Mouse (Mus musculus) limb, embryonic 14.5 days (tissue): ENCODE measurements at regions not wholly inside any gene's neighbourhood (a gene's known extent, or its start where the extent isn't known, plus 50 kb on each side); places are given as distances from the start of the nearest gene placed in this dataset.

Experiments used
- ATAC-seq: fragments of 200-750 bp; cut with Nextera tagmentation; 2 replicates; pipeline ENCODE4 v1.8.0; 2017; ENCODE audit warnings: low read depth, moderate number of reproducible peaks, moderate TSS enrichment; ENCODE audit not compliant: low FRiP score
- DNase-seq: peaks from one replicate; pipeline ENCODE4 v3.0.0-alpha.2; 2015; ENCODE audit warnings: low spot score
- H3K27ac ChIP-seq: fragments of 300-500 bp; sonication (generic); replicated peaks from 2 replicates; pipeline ENCODE4 v1.5.1; 2014; ENCODE audit warnings: low read depth, mild to moderate bottlenecking, low read length, moderate library complexity, mixed read lengths
- H3K27me3 ChIP-seq: fragments of 300-500 bp; sonication (generic); 2 replicates; pipeline ENCODE4 v1.6.1; 2014; ENCODE audit warnings: low read length, mixed read lengths; ENCODE audit not compliant: control insufficient read depth, insufficient read depth
- H3K36me3 ChIP-seq: fragments of 300-500 bp; sonication (generic); 2 replicates; pipeline ENCODE4 v1.6.1; 2014; ENCODE audit warnings: mild to moderate bottlenecking, low read length, moderate library complexity, mixed read lengths; ENCODE audit not compliant: control insufficient read depth, insufficient read depth
- H3K4me1 ChIP-seq: fragments of 300-500 bp; sonication (generic); 2 replicates; pipeline ENCODE4 v1.6.1; 2014; ENCODE audit warnings: antibody characterized with exemption, low read length, mixed read lengths; ENCODE audit not compliant: control insufficient read depth, insufficient read depth
- H3K4me2 ChIP-seq: fragments of 300-500 bp; sonication (generic); replicated peaks from 2 replicates; pipeline ENCODE4 v1.6.1; 2014; ENCODE audit warnings: low read depth, mild to moderate bottlenecking, low read length, moderate library complexity; ENCODE audit not compliant: severe bottlenecking
- H3K4me3 ChIP-seq: fragments of 300-500 bp; sonication (generic); replicated peaks from 2 replicates; pipeline ENCODE4 v1.5.1; 2014; ENCODE audit warnings: low read length
- H3K9ac ChIP-seq: fragments of 300-500 bp; sonication (generic); 2 replicates; pipeline ENCODE4 v1.6.1; 2014; ENCODE audit warnings: mild to moderate bottlenecking, low read depth, low read length, moderate library complexity; ENCODE audit not compliant: severe bottlenecking
- H3K9me3 ChIP-seq: fragments of 300-500 bp; sonication (generic); 2 replicates; pipeline ENCODE4 v1.6.1; 2016; ENCODE audit warnings: low read length; ENCODE audit not compliant: control insufficient read depth
- POLR2A ChIP-seq: fragments of 200-500 bp; IDR thresholded peaks from 2 replicates; pipeline ENCODE4 v1.8.0; 2012; ENCODE audit warnings: inconsistent platforms, mild to moderate bottlenecking, moderate library complexity, borderline replicate concordance; ENCODE audit not compliant: insufficient read depth, insufficient read length; ENCODE audit errors: extremely low read depth
- WGBS: fragments of 180-500 bp; shearing (Covaris S2); extraction: QIAGEN DNeasy Blood & Tissue Kit; methylation state at CpG from one replicate; pipeline ENCODE4 v1.1.7; 2014; 5-methylcytosine and 5-hydroxymethylcytosine counted together

- Histone ChIP-seq H3K36me3 (no peaks in the 10 kb centered on the region), H3K4me2 (no peak overlapping the region), H3K27me3 (no peaks in the 10 kb centered on the region), H3K9ac (no peak overlapping the region), H3K4me1 (no peaks in the 10 kb centered on the region), H3K4me3 (no peak overlapping the region), H3K27ac (no peak overlapping the region), H3K9me3 (no peaks in the 10 kb centered on the region)
- no peak for DNase-seq
- TF ChIP-seq POLR2A, result no peak
- ATAC-seq, result no peak
Observed at GRCm38 (mm10) chr11:21478191-21478590, 93.8 kb upstream of the Wdpcp start.

DNA sequence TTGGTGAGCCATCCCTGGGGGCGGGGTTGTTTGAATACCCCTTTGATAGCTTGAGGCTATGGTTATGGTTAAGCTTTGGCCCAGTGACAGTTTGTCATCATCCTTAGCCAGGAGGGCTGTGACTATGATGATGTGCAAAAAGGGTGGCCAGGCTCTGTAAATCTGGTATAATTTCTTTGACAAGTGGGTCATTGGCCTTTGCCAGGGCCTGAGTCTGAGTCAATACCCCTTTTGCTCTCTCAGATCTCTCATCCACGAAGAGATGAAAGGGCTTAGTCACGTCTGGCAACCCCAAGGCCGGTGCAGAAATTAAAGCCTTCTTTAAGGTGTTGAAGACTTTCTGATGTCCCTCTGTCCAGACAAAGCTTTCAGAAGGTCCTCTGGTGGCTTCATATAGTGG, 99.7 kb upstream of the Ugp2 start:
- ATAC-seq (no peak), DNase-seq (no peak)
- Histone ChIP-seq H3K4me3 (no peak overlapping the region), H3K36me3 (no peaks in the 10 kb centered on the region), H3K9me3 (no peaks in the 10 kb centered on the region), H3K4me1 (no peaks in the 10 kb centered on the region), H3K4me2 (no peak overlapping the region), H3K27ac (no peak overlapping the region), H3K27me3 (no peaks in the 10 kb centered on the region), H3K9ac (no peak overlapping the region)
- TF ChIP-seq POLR2A, result no peak
- 59% methylated on average over 4 of the region's 4 CpGs for WGBS

- DNase-seq, result no peak
- no peak for ATAC-seq
Observed at GRCm38 (mm10) chr11:21468465-21468864, 97.5 kb upstream of the Ugp2 start.

GRCm38 (mm10) chr11:21460011-21460410, 89.0 kb upstream of the Ugp2 start:
- ATAC-seq, result no peak
- no peak for TF ChIP-seq POLR2A
- Histone ChIP-seq H3K9ac (no peak overlapping the region), H3K27ac (no peak overlapping the region), H3K4me3 (no peak overlapping the region), H3K27me3 (no peaks in the 10 kb centered on the region), H3K36me3 (no peaks in the 10 kb centered on the region), H3K4me2 (no peak overlapping the region), H3K4me1 (no peaks in the 10 kb centered on the region), H3K9me3 (no peaks in the 10 kb centered on the region)
- DNase-seq, result no peak

More at GRCm38 (mm10) chr11:21468465-21468864, 97.5 kb upstream of the Ugp2 start:
- no peaks in the 10 kb centered on the region for H3K4me1 ChIP-seq
- H3K27ac ChIP-seq, result no peak overlapping the region
- no peak overlapping the region for H3K4me3 ChIP-seq
- no peak overlapping the region for H3K9ac ChIP-seq
- H3K4me2 ChIP-seq, result no peak overlapping the region
- H3K36me3 ChIP-seq, result no peaks in the 10 kb centered on the region
- TF ChIP-seq POLR2A, result no peak
- no peaks in the 10 kb centered on the region for H3K9me3 ChIP-seq
- H3K27me3 ChIP-seq, result no peaks in the 10 kb centered on the region

- Histone ChIP-seq H3K27me3 (no peaks in the 10 kb centered on the region), H3K9me3 (no peaks in the 10 kb centered on the region), H3K27ac (no peak overlapping the region), H3K4me3 (no peak overlapping the region), H3K9ac (no peak overlapping the region), H3K4me2 (no peak overlapping the region), H3K4me1 (no peaks in the 10 kb centered on the region), H3K36me3 (no peaks in the 10 kb centered on the region)
- ATAC-seq (no peak), DNase-seq (peak; percentile 77)
- 67% methylated on average over 3 of the region's 4 CpGs for WGBS
- no peak for TF ChIP-seq POLR2A
Observed at GRCm38 (mm10) chr11:21453308-21454106, 82.5 kb upstream of the Ugp2 start.
